Mouse (Mus musculus) embryo, embryonic 10 days (tissue): ENCODE data around the gene Sumo1.

ENCODE experiments used
- DNase-seq: peaks from one replicate; pipeline ENCODE4 v3.0.0-alpha.2; 2015; ENCODE audit warnings: low spot score

Gene Sumo1

DNA sequence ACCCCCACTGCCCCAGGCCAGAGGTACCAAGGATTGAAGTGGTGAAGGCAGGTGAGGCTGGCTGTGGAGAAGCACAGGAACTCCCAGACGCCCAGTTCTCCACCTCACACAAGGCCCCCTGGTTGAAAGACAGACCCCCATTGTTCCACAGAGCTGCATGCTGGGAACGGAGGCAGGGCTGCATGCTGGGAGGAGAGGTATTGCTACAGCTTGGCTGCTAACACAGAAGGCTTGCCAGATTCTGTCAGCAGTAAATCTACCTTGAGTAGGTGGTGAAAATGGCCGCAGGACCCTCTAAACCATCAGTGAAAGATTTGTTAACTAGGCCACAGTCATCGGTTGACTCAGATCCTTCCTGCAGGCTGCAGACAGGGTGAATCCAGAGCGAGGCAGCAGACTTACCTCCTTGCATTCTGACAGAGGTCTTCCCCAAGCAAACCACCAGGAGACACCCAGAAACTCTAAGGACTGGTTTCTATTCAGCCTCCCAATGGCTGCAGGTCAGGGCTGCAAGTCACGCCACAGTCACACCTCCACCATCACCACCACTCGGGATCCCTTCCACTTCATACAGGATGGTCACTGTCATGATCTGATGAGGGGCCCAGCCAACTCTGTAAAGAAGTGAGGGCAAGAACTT, 121.5 kb downstream of the Sumo1 start:
- no peak for DNase-seq

DNA sequence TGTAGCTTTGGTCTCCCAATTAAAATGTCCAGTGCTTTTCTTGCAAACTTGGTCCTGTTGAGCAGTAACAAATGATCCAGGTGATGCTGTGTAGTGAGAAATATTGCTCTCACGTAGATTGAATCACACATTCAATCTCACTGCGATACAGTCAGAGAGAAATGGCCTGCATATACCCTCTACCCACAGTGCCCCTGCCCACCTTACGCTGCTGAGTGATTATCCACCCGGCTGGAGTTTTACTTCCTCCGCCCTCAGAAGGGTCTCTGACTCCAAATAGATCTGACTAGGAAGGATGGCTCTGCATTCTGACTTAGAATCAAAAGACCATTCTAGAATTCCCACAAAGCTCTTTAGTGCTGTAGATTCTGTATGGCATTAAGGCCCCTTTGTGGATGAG, 122.1 kb downstream of the Sumo1 start:
- no peak for DNase-seq

DNA sequence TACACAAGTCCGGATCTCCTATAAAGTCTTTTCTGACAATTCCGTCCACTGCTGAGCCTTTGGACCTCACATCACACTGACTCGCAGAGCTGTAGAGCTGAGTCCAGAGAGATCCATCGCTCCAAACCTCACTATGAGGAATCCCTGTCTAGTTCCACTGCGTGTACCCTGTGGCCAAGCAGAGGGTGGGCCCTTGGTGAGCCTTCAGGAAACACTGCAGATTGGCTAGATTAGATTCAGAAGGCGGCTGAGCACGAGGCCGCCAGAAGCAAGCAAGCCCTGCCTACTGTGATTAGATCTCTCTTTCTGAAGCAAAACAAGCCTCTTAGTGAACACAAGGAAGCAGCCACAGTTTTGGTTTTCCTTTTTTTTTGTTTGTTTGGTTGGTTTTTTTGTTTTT, 126.7 kb downstream of the Sumo1 start:
- DNase-seq: no peak

DNA sequence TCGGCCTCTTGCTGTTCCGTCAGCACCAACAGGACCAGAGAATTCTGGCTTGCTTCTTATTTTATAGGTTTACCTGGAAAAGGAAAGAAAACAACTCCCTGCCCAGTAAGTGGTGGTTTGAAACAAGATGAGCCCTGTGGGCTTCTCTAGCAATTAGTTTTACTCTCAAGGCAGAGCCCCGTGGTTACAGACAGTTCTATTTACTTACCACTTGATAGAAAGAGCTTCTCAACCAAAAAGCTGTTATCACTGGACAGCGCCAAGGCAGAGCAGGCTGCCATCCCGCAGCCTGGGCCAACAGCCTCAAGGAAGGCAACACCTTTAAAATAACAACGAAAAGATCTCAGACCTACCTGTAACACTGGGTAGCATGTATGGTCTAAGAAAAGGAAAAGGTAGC, 128.4 kb downstream of the Sumo1 start:
- no peak for DNase-seq

DNA sequence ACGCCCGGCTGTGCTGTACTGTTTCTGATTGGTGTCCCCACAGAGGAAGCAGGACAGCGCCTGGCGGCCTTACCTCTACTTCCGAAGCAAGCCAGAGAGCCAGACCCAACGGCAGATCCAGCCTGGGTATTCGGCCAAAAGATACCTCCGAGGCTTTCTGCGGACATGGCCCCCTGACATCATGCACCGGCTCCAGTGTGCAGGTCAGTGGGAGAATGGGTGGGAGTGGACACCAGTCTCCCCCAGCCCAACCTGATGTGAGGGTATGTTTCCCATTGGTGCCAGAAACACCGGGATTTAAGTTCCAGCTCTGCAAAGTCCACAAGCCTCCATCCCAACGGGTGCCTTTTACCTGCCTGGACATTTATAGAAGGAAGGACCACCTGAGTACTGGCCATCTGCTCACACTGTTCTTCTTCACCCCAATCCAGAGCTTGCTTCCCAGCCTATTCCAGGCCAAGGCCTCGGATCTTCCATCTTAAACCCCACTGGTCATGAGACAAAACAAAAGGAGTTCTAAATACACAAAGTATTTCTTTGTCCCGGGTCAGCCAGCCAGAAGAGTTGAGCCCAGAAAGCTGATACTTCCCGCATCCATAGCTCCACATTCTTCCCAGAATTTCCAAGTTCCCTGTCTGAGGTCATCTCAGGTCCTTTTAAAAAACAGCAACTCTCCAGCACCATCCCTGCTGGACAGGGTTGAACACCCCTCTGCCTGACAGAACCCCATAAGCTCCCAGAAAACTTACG, 129.2 kb downstream of the Sumo1 start:
- DNase-seq: no peak

DNA sequence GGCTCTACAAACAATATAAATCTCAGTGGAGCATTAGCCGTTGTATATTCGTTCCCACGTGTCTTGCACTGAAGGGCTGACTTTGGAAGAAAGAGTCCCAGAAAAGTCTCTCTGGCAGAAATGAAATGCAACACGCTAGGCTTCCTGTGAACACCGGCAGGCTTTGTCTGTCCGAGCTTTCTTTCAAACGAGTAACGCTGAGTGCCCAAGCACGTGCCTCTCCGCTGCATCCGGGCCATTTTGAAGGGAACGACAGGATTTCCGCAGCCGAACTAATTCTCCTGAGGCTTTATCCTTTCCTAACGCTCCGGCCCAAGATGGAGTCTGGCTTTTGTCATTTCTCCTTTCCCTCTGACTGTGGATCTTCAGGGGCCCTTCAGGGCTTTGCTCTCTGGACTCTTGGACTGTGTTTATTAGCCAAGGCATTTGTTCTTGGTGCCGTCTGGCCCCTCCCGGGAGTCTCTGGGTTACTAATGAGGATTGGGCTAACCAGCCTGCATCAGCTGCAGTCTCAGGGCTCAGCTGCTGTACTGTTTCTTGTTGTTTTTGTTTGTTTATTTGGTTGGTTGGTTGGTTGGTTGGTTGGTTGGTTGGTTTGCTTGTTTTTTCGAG, 130.0 kb downstream of the Sumo1 start:
- no peak for DNase-seq

DNA sequence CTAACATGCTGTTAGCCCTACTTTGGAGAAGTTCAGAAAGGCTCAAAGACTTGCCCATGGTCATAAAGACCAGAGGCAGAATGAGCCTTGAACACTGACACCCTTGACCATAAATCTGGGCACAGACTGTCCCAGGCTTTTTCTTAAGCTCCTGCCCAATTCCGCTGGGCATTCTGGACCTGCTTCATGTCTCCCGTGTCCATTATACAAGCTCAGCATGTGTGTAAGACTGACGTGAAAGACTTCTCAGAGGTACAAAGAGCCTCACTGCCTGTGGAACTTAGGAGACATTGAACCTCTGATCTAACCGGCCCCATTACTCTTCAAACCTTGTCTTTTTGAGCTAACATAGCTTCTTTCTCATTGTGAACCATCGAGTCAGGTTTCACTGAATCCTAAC, 132.3 kb downstream of the Sumo1 start:
- no peak for DNase-seq
